Mouse (Mus musculus): ENCODE results near the gene Tmem41b.
"Not testable (repeated sequence)": the region's sequence is repeated elsewhere in the genome, so short reads cannot be mapped to it uniquely, and the experiment has no call there.

Tmem41b gene

DNA sequence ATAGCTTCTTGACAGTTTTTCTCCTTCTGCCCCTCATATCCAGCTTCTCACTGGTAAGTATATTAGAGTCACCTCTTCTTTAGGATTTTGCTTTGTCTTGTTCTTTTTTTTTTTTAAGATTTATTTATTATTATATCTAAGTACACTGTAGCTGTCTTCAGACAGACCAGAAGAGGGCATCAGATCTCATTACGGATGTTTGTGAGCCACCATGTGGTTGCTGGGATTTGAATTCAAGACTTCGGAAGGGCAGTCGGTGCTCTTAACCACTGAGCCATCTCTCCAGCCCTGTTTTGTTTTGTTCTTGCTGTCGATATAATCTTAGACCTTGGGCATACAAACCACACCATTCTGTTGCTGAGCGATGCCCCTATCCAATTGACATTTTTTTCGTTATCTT is at the start of gene Tmem41b:
Gene Tmem41b (minus strand): TSS at position 155 of the 400 bp plus-strand sequence.
- DNase-seq (ENCODE audit: low read depth, low spot score) = not testable (repeated sequence)

DNA sequence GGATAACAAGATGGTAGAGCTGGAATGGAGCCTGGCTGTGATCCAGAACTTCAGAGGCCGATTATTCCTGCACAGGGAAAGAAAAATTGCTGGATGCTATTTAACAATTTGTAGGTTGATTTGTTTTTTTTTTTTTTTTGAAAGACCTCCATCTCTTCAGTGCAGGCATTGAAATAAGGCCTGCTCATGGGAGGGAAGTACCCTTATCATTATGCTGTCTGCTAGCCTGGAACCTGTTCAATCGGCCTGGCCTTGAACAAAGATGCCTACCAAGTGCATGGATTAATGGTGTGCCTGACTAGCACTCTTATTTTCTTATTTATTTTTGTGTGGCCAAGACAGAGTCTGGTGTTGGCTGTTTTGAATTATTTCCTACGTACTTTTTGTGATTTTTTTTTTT is 43.6 kb upstream of the Tmem41b start:
- DNase-seq (ENCODE audit: low read depth, low spot score) = no peak

DNA sequence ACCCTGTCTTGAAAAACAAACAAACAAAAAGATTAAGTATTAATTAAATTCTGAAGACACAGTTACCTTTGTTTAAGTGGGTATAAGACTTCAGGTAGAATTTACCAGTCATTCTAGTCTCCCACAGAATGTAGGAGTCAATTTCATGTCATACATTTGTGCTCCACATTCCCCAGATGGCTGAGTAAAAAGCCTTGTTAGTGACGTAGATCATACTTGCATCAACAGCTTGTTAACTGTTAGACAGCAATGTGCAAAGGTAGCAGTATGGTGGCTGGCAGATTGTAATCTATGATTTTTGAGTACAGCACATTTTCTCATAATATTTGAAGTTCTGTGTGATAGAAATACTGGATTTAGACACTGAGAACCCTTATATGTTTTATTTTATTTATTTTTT is 42.1 kb upstream of the Tmem41b start:
- no peak for DNase-seq (ENCODE audit: low read depth, low spot score)

DNA sequence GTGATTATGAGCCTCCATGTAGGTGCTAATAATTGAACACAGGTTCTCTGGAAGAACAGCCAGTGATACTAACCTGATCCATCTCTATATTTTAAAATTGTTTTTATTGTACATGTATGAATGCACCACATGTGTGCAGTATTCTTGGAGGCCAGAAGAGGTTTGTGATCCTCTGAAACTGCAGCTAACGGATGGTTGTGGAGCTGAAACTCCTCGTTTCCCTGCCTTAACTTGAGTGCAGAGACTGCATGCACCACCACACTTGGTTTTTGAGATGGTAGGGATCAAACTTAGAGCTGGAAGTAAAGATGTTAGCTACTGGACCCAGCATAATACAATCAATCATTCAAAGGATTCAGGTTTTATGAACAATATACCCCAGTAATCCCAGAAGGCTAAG is 39.9 kb upstream of the Tmem41b start:
- DNase-seq (ENCODE audit: low read depth, low spot score) = no peak

DNA sequence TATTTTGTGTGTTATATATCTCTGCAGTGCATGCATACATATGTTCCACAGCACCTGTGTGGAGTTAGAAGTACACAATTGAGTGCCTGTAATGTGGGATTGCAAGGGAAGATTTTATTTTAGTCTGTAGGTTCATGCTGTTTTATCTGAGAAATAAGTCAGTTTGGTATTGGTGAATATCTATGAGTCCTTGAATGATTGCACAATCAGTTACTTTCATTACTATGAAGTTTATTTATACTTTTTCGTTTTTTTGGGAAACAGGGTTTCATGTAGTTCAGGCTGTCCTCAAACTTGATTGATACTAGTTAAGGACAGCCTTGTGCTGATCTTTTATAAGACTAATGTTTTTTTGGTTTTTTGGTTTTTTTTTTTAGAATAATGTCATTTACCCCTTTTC is 36.8 kb upstream of the Tmem41b start:
- no peak for DNase-seq (ENCODE audit: low read depth, low spot score)

DNA sequence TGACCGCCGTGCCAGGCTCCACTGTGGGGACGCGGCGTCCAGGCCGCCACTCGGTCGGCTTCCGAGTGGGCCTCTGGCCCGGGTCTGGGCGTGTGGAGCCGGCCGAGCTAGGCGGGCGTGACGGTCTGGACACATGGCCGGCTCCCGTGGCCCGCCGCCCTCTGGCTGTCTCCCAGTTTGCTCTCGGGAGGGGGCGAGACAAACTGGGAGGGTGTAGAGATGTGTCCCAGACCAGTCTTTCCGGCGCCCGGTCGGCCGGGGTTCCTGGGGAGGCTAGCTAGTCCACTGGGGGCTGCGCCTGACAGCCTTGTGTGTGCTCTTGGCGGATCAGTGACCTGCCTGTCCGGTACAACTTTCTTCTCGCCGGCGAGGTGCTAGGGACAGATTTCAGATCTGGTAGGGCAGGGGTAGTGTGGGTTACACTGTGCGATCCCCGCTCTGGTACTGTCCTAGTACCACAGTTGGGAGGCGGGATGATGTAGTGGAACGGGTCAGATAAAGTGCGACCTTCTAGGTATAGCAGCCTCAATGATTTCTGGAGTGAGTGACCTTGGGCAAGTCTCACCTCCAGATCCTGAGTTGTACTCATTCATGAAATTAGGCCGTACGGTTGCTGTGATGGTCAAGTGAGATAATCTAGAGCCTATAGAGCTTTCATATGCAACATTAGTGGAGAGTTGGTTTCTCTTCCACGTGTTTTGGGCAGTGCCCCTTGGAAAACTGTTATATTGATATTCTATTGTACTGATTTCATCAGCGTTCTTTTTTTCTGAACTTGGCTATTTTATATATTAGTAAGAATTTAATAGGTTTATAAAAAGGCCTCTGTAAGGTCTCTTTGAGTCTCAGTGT is 32.1 kb upstream of the Tmem41b start:
- DNase-seq (ENCODE audit: low read depth, low spot score) = no peak

DNA sequence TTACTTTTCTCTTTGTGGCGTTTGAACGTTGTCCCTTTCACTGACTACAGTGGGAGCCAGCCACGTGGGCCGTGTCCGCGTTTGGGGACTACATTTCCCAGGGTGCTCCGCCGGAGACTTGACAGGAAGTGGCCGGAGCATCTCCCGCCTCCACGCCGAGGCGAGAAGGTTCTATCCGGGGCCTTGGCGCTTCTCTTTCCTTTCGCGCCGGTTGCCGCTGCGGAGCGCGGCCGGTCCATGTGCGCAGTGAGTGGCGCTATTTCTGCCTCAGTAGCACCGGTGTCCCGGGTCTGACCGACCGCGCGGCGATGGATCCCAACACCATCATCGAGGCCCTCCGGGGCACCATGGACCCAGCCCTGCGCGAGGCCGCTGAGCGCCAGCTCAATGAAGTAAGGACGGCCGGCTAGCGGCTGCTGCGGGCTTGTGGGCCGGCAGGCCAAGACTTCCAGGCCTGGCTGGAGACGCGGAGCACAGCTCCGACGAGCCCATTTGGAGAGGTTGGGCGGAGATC is 31.4 kb upstream of the Tmem41b start, which contains the start of gene Ipo7:
Gene Ipo7 (plus strand): TSS at position 158 of the 514 bp plus-strand sequence.
- peak; percentile 80 for DNase-seq (ENCODE audit: low read depth, low spot score)

DNA sequence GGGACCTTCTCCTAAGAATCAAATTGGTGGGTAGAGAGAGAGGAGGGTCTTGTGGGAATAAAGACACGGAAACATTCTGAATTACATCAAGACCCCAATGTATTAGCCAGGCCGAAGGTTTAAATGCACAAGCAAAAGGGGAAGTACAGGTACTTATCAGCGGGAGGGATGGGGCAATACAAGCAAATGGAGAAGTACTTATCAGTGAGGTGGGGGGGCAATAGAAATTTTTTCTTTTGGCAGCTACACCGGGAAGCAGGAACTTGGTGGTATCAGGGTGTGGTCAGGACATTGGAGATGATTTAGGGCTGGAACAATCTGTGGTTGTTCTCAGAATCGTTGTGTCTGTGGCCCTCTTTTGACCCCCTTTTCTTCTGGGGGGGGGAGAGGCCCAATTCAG is 27.5 kb upstream of the Tmem41b start:
- no peak for DNase-seq (ENCODE audit: low read depth, low spot score)

DNA sequence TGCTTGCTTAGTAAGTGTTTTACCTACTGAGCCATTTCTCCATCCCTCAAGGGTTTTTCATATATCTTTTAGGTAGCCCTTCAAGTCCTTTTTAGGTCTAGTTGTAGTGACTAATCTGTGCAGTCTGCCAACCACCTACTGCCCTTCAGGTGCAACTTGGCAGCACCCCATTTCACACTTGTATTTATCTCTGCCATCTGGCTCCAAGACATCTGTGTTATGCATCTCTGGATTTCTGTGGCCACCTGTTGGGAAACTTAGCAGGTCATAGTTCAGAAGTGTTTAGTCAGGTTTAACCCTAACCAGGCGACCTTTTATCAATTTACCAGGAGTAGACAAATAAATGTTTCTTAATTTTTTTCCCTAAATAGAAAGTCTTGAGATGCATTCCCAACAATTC is 24.7 kb upstream of the Tmem41b start:
- no peak for DNase-seq (ENCODE audit: low read depth, low spot score)

DNA sequence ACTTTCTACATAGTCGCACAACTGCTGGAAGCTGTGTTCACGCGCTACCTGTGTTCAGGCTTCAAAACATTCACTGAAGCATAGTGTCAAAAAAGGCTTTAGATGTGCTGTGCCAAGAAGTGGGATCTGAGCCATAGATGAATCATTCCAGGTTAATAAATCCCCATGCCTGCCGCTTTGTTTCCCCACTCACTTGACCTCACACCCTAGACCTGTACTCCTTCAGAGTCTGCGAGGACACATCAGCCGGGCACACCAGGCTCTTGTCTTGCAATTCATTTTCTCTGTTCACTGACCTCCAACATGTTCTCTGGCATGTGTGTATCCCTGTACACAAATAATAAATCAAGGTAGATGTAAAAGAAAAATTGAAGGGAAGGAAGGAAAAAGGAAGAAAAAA is 22.4 kb upstream of the Tmem41b start:
- DNase-seq (ENCODE audit: low read depth, low spot score) = no peak

DNA sequence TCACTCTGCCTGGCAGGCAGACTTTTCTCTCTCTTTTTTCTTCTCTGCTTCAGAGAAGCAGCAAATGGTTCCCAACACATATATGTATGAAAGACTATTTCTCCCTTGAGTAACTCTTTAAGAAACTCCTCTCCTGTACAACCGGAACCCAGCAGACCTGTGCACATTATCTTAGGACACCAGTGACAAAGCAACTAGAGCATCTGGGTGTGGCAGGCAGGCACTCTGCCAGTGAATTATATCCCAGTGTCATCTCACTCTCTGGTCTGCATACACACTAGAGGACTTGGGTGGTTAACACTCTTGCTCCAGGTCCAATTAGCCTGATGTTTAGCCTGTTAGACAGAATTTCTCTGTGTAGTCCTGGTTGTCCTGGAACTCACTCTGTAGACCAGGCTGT is 21.8 kb upstream of the Tmem41b start:
- no peak for DNase-seq (ENCODE audit: low read depth, low spot score)

DNA sequence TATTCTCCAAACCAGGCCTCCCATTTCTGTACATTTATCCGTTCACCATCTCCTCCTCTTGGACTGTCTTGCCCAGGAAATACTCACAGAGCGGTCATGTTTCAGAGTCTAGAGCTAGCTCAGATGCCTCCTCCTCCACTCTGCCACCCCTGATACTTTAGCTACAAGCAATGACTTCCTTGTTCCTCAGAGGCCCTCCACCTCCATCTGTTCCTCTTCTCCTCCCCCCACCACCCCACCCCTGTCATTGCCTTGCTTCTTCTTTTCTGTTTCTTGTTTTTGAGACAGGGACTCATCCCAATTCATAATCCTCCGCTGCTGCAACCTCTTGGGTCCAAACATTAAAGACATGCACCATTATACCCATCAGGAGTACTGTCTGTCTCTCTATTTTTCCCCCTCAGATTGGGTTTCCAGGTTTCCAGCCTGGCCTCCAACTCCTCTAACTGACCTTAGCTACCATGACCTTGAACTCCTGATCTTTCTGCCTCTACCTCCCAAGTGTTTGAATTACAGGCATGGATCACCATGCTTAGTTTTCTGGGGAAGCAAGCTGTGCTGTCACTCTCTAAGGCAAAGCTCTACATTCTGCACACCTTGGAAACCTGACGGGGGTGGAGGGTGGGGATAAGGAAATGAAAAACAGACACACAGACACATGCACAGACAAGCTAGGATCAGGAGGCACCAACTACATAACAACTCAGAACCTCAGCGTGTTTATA is 19.9 kb upstream of the Tmem41b start:
- no peak for DNase-seq (ENCODE audit: low read depth, low spot score)

DNA sequence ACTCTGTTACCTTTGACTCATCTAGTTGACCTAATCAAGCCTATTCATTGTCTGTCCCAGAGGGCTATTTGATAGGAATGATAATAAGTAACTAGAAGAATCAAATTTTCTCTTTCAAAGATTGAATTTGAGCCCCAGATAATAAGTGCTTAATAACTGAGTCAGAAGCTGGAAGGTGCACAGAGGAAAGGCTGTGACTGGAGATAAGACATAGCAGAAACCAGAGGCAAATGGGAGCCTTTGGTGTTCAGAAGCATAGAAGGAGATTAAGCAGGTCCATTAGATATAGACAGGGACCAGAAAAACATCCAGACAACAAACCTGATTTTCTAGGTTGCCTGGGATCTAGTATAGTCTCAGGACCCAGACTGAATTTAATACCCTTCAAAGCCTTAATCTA is 19.2 kb upstream of the Tmem41b start:
- no peak for DNase-seq (ENCODE audit: low read depth, low spot score)

DNA sequence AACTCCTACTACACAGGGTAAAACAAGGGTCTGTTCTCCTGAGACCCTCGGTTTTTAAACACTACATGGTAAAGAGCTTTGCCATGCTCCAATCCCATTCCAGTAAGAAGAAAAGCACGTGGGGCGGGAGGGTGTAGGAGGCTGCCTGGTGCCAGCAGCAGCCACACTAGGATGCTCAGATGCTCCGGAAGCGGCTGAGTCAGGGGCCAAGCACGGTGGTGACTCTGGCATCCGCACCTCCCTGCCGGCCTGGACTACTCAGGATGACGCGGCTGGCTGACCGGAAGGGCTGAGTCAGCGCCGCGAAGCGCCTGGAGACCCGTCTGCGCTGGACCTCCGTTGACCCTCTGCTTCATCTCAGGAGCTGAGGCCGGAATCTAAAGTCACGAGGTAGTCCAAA is 16.2 kb upstream of the Tmem41b start:
- DNase-seq (ENCODE audit: low read depth, low spot score) = no peak

DNA sequence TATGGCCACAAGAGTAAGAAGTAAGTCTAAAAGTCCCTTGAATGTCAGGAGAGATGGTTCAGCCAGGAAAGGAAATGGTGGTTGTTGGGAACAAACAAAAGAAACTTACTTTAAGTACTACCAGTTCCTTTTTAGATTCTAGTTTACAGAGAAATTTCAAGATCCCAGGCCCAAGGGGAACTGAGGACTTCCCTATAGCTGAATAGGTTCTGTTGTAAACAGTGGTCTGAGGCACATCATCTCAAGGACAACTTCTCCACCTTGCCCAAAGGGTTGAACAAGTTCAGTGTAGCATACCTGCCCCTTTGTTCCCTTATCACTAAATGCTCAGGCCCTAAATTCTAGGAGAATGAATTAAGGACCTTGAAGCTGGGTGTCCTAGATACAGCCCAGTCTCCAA is 15.4 kb upstream of the Tmem41b start:
- no peak for DNase-seq (ENCODE audit: low read depth, low spot score)

DNA sequence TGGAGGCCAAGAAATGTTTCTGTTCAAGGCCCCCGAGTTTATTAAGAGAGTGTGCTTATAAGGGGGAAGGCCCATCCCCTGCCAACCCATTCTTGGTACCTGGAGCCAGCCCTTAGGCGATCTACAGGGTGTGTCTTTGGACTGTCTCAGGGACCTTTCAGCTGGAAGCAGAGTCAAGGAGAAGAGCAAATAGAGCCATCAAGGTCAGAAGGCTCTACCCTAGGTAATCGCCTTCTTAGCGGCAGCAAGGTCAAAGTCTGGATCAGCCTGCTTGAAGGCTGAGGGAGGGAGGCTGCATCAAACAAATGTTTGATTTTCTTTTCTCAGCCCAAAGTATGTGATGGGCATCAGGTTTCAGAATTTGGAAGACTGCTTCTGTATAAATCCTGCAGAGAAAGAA is 11.7 kb upstream of the Tmem41b start:
- no peak for DNase-seq (ENCODE audit: low read depth, low spot score)

DNA sequence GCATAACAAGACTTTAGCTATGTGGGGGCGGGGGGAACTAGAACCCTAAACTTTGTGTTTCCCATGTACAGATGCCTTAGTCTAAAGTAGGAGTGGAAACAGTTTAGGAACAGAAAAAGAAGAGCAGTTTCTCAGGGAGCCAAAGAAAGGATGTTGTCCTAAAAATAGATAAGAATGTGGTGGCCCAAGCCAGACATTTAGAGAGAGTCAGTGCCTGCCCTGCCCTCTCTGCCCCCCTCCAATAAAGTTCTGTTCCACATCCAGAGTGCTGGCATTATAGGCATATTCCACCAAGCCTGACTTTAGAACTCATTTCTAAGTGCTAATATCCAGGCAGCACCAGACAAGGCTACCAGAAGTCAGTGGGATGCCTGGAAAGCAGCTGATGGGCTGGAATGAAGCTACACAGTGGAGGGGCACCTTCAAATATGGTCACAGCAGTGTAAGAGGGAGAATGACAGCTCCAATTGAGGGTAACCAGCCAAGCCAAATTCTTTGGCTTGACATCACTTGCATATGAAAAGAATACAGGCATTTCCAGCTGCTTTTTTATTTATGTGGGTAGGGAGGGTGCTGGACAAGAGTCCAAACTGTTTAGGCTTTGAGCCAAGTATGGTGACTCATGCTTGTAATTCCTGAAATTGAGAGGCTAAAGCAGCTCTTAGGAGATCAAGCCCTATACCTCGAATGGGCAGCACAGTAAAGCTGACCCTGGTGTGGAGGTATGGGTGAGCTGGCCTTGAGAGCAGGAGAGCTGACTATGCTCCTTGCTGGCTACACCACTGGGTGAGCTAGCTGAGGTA is 6.6 kb upstream of the Tmem41b start:
- no peak for DNase-seq (ENCODE audit: low read depth, low spot score)

DNA sequence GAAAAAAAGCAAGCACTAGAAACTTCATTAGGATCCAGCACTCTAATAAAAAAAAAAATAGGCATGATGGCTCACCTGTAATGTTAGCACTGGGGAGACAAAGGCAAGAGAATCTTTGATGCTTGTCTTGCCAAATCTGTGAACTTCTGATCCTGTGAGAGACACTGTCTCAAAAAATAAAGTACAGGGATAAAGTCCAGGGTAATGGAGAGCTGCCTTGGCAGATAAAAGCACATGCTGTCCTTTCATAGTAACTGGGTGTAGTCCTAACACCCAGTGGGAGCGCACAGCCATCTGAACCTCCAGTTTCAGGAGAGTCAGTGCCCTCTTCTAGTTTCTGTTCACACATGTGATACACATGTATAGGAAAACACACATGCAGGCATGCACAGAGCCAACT is 4.6 kb upstream of the Tmem41b start:
- no peak for DNase-seq (ENCODE audit: low read depth, low spot score)

DNA sequence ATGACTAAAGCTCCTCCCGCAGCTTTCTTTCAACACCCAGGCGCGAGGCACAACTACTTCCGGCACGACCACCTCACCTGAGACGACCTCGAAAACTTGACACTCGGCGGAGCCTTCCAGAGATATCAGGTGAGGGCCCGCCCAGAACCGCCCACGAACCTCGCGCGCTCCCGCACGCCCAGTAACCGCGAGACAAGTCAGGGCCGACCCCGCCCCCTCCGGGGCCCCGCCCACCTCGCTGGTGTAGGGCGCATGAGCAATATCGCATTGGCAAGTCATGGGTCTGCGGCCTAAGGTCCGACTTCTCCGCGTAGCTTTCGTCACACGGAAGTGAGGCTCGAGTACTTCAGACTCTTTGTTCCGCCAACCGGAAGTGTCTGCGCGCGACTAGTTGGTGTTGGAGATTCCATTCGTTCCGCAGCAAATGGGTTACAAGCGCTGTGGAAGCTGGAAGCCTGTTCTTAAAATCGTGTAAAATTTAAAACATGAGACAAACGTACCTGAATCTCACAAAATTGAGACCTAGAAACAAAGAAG is 528 bp downstream of the Tmem41b start:
- DNase-seq (ENCODE audit: low read depth, low spot score) = peak; percentile 96

DNA sequence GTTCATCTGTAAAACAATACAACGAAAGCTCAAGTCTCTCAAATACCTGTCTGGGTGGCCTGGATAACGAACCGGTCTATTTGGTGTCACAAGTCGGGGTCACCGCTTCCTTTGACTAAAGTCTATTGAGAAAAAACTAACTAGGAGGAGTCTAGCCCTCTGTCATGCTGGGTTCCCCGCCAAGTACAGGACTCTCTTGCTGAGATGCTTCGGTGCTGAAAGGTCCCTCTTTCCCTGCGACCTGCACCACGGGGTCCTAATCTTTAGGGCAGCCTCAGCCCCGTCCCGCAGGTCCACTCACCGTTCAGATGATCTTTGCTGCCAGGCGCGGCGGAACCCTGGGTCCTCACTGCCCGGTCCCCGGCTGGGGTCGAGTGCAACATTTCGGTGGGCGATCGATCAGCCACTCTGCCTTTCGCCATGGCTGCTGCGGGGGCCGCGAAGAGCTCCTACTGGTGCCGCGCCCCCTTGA is 1.0 kb downstream of the Tmem41b start:
- no peak for DNase-seq (ENCODE audit: low read depth, low spot score)

DNA sequence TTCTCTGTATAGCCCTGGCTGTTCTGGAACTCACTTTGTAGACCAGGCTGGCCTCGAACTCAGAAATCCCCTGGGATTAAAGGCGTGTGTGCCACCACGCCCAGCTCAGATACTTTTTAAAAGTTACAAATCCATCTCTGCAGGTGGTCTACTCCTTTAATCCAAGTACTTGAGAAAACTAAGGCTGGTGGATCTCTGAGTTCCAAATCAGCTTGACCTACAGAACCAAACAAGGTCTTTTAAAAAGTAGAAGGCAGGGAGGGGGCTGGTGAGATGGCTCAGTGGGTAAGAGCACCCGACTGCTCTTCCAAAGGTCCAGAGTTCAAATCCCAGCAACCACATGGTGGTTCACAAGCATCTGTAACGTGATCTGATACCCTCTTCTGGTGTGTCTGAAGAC is 2.1 kb downstream of the Tmem41b start:
- DNase-seq (ENCODE audit: low read depth, low spot score) = not testable (repeated sequence)

DNA sequence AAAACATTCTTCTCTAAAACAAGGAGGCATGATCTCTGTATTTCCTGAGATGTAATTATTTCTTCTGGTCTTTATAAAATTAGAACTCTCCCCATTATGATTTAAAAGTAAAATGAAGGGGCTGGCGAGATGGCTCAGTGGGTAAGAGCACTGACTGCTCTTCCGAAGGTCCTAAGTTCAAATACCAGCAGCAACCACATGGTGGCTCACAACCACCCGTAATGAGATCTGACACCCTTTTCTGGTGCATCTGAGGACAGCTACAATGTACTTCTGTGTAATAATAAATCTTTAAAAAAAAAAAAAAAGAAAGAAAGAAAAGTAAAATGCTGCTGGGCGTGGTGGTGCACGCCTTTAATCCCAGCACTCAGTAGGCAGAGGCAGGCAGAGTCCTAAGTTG is 9.6 kb downstream of the Tmem41b start:
- DNase-seq (ENCODE audit: low read depth, low spot score) = not testable (repeated sequence)
